Mouse (Mus musculus): ENCODE results near the gene Frmd4a. TPM values are rescaled to one million over a fixed set of nuclear protein-coding genes. Genes with fewer than 3 reads are reported as not detected.
A peak's percentile ranks its signal among the peaks of the same experiment; 100 is the strongest.

Frmd4a gene
- total RNA-seq, 2 experiments from 2014 or later, result 55.4 to 60.9 TPM

DNA sequence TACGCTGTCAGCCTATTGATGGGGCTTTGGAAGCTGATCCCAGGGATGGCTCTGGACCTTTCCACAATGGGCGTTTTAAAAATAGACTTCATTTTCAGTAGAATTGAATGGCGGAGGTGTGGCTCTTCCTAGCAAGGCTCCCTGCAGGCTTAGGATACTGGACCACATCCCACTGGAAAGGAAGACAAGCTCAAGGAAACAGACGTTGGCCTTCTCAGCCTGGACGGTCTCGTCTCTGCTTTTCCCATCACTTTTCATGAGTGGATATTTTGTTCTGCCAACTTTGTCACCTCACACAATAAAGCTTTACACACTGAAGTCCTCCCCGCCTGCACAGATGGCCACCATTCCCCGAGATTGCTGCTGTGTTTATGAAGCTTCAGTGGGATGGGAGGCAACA lies 417.5 kb downstream of the Frmd4a start:
- DNase-seq (ENCODE audit: low spot score in 2 of 2), result no peak

DNA sequence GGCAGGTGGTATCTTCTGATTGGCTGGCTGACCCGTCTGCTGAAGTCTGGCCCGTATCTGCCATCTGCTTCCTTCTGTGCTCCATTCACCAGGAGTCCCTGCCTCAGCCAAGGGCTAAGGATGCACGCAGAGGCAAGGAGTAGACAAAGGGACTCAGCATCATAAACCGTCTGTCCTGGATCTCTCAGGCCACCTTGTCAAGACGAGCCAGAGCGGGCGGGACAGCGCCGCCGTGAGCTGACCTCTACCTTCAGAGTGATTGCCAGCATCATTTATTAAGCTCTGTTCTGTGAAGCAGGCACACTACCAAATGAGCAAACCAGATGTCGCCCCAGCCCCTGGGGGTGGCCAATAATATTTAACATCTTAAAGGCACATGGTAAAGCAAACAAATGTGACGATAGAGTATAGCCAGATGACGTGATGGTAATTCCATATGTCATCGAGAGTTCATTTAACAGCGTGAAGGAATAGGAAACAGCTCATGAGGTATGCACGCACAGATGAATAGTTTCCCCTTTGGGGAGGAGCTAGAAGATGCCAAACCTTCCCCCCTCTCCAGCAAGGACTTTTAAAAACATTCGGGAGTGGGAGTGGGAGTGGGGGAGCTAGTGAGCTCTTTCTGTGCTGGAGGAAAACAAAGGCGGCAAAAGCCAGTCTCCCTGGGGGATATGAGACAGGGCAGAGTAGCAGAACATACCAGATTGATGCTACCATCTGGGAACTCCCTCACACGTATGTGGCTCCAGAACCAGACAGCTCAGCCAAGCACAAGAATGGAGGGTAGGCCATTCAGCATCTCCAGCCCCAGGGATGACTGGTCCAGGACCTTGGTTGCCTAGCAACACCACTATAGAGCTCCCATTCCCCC lies 419.1 kb downstream of the Frmd4a start:
- DNase-seq (ENCODE audit: low spot score in 2 of 2), result peak; percentile 83 to 92

DNA sequence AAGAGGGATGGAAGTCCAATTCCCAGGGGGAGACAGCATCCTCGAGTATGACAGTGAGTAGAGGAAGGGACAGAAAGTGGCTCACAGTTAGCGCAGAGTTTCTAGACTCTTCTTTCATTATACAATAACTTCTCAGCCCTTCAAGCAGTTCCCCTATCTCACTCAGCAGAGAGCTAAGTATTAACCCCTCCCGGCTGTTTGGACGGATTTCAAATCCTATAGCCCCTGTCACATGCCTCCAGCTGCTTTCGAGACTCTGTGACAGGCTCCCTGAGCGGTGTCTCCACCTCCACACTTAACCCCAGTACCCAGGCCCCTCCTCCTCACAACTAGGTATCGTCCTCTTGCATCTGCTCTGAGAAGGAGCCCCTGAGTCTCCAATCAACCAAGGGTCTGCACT lies 421.2 kb downstream of the Frmd4a start:
- DNase-seq (ENCODE audit: low spot score in 2 of 2), result no peak

DNA sequence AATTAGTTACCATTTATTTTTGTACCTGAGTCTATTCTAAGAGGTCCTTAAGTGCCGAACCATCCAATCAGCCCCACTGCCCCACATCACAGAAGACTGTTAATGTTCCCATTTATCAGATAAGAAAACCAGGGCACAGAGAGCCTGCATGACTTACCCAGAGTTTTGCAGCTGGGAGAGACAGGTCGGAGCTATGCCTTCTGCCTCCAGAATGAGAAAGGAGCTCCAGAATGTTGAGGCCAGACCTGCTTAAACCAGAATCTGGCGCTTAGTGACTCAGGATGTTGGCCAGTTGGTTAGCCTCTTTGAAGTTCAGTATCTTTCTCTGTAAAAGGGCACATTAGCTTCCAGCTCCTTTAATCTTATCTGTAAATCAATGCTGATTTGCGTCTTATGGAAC lies 422.4 kb downstream of the Frmd4a start:
- no peak for DNase-seq (ENCODE audit: low spot score in 2 of 2)

DNA sequence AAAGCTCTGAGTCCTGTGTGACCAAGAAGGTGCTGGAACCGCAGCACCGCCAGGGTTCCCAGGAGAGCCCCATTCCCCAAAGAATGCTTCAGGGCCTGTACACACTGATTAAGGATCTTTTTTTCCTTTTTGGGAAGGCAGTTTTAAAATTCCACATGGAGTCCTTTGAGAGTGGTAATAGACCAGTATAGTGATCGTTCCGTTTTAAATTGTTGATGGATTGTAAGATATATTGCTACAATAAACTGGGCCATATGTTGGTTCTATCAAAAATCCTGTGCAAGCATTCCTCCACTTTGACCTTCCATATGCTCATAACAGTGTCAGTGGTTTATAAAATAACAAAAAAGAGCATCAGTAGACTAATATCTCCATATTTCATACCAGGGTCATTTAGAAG lies 424.3 kb downstream of the Frmd4a start:
- no peak for DNase-seq (ENCODE audit: low spot score in 2 of 2)

DNA sequence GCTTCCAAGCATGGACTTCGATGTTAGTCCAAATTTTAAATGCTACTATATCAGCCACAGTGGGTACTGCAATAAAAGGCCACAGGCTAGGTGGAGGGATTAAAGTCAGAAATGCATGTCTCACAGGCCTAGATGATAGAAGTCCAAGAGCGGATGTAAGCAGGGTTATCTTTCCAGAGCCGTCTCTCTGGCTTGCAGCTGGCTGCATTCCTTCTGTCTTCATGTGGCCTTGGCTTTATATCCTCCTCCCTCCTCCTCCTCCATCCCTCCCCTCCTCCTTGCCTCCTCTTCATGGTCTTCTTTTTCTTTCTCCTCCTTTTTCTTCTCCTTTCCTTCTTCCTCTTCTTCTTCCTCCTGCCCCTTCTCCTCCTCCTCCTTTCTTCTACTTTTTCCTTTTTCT lies 427.2 kb downstream of the Frmd4a start:
- DNase-seq (ENCODE audit: low spot score in 2 of 2), result no peak

DNA sequence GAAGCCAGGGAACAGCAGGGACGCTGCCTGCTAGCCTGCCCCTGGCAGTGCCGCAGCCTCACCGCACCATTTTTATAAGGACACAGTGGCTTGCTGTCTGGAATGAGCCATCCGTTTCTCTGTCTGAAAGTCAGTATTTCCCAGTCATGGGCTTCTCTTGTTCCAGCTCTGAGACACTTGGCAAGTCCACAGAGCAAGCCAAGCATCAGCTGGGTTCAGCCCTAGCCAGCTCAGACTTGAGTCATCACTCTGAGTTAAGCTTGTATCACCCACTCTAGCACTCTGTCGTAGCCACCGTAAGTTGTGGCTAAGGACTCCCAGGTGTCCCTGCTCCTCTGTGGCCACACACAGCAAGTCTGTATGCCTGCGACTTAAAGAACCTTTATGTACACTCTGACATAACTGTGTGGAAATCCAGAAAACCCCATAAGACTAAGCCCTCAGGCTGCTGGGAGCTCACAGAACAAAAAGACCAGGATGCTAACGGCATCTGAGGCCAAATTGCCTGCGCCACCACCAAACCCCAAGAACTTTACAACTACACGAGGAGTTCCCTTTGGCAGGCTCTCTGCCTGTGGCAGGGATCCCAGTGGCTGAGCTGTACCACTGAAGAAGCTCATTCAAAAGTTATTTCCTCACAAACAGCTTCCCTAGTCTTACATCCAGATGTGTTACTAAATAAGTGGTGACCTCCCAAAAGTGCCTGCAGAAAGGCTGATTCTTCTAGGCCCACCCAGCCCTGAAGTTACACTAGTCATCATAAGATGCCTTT lies 428.3 kb downstream of the Frmd4a start:
- DNase-seq (ENCODE audit: low spot score in 2 of 2), result peak in 1 of 2 experiments; percentile 43

DNA sequence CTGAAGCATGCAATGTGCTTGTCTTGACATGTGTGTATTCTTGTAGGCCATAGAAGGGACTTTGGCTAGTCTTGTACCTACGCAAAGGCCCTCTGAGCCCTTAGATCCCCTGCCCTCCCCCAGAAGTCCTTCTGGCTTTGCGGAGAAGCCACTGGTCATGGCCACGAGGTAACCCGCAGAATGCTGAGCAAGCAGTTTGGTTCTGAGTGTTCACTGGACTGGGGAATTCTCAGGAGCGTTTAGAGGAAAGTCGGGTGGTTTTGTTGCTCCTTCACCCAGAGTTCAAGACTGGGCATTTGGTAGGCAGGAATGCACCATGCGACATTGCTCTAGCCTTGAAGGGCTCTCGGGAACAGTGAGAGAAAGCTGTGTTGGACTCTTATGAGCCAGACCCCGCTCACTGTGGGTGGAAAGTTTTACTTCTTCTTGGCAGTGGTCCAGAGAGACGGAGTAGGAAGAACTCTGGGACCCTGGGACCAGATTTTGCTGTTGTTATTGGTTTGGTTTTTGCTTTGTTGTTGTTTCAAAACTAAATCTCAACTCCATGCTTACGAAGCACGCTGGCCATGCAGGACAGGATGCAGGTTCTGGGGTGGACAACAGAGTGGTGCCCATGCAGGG lies 432.5 kb downstream of the Frmd4a start:
- DNase-seq (ENCODE audit: low spot score in 2 of 2), result no peak

DNA sequence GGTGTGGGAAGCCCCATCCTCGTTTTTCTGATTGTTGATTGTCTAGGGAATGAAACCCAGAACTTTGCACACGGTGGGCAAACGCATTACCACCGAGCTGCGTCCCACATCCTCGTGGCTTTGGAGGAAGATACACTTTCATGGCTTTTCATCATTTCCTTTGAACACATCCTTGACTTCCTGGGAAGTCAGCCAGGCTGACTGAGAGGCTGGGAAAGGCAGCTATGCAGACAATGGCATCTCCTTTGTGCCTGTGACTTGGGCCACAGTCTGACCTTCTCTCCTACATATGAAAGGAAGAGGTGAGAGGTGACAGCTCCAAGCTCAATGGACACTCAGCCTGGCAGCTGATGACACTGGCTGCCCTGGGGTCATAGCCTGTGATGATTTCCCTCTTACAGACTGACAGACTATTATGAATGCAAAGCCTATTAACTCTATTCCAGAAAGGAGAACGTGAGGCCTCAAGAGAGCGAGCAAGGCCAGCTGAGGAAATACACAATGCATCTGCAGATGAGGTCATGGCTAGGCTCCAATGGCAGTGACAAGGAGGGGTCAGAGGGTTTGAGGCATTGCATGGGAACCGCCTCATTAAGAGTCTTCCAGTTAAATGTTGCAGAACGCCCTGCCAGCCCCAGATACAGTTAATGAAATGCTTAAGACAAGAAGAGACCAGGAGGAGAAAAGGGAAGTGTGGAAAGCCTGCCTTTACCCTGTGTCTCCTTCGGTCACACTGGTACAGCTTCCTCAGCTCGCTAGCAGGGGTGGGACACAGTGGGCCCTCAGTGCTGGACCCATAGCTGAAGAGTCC lies 435.3 kb downstream of the Frmd4a start:
- no peak for DNase-seq (ENCODE audit: low spot score in 2 of 2)

DNA sequence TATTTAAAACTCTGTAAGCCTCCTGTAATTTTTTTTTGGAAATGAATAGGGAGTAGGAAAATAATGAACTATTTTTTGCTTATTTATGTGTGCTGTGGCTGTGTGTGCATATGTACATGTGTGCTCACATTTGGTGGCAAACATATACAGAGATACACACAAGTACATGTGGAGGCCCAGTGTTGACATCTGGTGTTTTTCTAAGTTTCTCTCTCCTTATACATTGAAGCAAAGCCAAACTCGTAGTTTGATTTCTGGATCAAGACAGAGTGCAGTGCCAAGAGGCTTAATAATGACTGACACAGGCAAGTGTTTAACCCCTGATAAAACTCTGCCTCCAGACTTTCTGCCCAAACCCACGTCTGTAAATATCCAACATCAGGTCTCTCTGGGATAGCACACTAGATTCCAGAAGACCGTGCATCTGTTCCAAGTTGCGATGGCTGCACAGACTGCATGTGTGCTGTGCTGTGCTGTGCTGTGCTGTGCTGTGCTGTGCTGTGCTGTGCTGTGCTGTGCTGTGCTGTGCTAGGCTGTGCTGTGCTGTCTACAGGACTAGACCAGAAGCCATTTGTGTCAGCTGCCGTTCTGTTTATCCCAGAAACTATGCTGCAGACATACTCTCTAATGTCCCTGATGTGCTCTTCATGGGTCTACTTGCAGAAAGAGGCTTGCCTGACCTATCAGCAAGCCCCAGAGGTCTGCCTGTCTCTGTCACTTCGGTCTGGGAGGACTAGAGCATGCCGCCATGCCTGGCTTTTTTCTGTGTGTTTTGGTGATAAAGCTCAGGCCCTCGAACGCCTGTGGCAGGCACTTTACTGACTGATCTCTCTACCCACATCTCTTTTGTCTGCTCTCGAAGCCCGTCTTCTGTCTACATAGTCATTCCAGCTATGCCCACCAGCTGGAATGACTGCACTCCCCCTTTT lies 437.8 kb downstream of the Frmd4a start:
- DNase-seq (ENCODE audit: low spot score in 2 of 2), result no peak

DNA sequence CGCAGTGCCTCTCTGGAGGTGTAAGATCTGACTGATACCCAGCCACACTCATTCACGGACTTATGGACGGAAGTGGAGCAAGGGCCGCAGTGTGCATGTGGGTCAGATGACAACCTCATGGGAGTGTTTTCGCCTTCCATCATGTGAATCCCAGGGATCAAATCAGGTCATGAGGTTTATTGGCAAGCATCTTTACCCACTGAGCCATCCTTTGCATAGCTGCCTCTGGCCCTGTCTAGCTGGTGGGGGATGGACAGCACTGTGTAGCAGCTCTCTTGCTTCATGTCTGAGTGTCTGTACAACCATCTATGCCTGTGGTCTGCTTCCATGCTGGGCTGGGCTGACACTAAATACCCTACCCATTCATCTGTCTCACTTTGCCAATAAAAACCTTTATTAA lies 443.4 kb downstream of the Frmd4a start:
- no peak for DNase-seq (ENCODE audit: low spot score in 2 of 2)

DNA sequence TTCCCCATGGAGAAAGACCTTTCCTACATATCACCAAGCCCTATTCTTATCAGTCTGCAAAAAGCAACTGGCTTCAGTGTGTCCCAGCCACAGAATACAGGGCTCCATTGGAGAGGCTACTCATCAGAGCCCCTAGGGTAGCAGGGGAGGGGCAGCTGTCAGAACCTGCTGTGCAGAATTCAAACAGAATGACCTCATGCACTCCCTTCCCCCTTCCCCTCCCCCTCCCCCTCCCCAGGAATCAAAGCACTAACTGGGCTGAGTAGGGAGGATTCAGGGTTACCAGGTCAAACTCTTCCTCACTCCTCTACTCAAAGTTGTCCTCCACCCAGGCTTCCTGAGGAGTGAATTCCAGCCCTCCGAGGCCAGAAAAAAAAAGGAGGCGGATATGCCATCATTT lies 444.0 kb downstream of the Frmd4a start:
- no peak for DNase-seq (ENCODE audit: low spot score in 2 of 2)

DNA sequence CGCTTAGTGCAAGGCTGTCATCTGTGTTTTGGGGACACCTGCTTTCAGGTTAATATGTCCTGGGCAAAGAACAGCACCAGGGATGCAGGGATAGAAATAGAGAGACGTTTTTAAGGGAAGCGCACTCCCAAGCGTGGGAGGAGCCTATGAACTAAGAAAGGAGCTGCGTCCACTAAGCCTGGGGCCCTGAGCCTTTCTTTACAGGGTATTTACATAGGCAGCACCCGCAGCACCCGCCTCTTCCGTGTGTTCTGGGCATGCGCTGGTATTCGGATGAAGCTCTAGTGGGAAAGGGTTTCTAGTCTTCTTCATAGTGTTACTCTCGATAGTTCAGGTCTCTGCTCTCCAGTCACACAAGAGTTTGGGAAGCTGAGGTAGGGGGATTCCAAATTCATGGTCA lies 445.0 kb downstream of the Frmd4a start:
- no peak for DNase-seq (ENCODE audit: low spot score in 2 of 2)

DNA sequence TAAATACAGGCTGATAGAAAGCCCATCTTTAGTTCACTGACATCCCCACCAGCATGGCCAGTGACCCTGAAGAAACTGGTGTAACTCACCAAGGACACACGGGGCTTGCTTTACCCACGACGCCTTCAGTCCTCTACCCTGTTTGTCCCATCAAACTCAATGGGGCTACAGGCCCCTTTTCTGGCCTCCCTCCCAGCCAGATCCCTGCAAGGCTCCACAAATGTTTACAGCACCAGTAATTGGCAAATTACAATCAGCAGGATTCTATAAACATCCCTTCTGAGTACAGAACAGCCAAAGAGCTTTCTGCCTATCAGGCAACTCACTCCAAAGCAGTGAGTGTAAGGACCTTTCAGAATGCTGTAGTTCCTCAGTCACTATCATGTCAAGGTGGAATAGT lies 448.6 kb downstream of the Frmd4a start:
- DNase-seq (ENCODE audit: low spot score in 2 of 2), result no peak

DNA sequence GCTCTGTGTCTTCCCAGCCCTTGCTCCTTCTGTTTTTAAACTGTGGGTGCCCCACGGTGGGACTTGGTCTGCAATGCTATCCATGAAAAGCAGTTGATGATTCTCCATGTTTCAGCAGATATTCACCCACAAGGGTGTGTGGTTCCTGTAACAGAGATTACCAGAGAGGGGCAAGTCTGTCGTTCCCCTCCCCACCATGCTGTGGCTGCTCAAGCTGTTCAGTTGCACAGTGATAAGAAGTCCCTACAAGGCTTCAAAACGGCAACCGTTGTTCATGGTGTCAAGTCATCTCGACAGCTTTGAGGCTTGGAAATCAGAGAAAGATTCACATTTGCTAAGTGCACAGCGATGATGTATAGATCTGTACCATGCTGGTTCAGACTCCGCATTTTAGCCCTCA lies 449.8 kb downstream of the Frmd4a start:
- DNase-seq (ENCODE audit: low spot score in 2 of 2), result no peak

DNA sequence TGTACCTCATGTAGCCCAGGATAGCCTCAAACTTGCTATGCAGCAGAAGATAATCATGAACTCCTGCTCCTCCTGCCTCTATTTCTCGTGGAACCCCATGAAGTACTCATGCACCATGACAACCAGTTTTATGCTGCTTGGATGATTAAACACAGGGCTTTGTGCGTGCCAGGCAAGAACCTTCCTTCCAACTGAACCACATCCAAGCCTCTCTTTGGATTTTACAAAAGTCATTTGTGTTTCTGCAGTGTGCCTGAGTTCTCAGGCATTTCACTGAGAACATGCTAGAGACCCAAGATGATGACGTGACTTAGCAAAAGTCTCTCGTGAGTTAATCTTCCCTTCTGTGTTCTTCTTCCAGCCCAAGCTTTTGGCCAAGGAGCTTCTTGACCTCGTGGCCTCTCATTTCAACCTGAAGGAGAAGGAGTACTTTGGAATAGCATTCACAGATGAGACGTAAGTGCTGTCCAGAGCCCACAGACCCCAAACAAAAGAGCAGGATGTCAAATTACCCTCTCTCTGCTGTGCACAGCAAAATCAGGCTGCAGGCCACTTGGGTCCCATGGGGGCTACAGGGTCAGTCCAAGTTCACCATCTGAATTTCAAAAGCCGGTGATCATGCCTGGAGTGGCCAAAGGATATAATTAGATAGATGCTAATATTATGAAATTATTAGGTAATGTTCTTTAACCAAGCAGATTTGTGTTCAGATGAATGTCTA lies 455.4 kb downstream of the Frmd4a start:
- DNase-seq (ENCODE audit: low spot score in 2 of 2), result peak in 1 of 2 experiments; percentile 55

DNA sequence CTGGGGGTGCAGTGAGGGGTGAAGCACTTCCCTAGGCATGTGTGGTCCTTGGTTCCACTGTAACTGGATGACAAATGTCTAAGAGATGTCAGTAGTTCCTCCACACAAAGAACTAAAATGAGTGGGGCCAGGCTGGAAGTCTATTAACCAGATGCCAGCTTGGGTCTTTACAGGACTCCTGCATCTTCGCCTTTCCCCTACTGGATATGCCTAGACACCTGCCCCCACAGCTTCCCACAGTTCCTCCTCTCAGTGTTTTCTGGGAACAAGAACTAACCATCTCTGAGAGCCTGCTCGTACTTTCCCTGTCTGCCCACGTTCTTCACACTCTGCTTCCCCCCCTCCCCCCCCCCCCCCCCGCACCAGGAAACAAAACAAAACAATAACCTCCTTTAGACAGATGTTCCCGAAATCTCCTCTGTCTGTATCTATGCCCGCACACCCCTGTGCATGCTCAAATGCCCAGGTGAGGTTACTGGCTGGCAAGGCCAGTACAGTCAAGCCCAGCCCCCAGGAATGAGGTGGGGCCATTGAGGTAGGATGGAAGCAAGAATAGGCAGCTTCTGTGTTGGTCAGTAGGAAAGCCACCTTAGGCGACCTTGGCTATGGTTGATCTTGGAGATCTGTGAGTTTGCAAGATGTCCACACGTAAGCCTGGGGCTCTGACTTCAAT lies 456.5 kb downstream of the Frmd4a start:
- DNase-seq (ENCODE audit: low spot score in 2 of 2), result no peak

DNA sequence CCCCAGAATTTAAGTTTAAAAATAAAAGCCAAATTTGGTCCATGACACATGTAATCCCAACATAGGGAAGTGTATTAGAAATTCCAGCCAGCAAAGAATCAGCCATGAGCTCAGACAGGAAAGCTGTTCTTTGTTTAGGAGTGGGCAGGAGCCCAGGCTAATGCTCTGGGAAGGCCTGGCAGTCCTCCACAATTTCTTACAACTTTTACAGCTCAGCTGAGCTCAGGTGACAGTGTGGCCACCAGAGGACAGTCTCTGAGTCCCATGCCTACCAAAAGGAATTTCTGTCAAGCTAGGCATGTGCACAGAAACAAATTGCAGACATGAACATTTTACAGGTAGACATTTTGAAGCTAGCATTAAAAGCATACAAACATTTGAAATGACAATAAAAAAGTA lies 457.0 kb downstream of the Frmd4a start:
- DNase-seq (ENCODE audit: low spot score in 2 of 2), result no peak

DNA sequence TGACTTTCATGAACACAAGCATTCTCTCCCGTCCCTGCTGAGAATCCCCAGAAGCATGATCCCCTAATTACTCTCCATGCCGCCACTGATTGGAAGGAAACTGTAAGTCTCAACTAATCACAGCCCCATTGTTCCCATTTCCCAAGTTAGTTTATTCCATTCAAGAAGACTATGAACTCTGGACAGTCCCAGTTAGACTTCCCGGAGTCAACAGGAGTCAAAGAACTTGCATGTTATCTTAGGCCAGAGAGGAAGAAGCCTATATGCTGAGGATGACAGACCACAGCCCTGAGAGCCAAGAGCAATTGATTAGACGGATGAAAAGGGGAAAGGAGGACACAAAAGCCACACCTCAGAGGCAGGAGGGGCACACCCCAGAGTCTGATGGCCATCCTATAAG lies 458.5 kb downstream of the Frmd4a start:
- DNase-seq (ENCODE audit: low spot score in 2 of 2), result no peak

Measured in layer of hippocampus, adult 18-20 months (tissue).